Mouse (Mus musculus): Measurements from ENCODE around the gene Angpt4. TPM values are rescaled to one million over a fixed set of nuclear protein-coding genes. Genes with fewer than 3 reads are reported as not detected.

The Angpt4 gene
- polyA plus RNA-seq, 1 experiment from 2014 or later, result 0.22 TPM

- no peak overlapping the region for H3K9ac ChIP-seq
- no peaks in the 10 kb centered on the region for H3K36me3 ChIP-seq
- H3K4me1 ChIP-seq, result peaks cover 10% of the 10 kb centered on the region
- no peak overlapping the region for H3K4me2 ChIP-seq (replicated peaks)
- H3K27me3 ChIP-seq, result peaks cover 33% of the 10 kb centered on the region
- 35% methylated on average over 5 of the region's 5 CpGs for WGBS
- H3K9me3 ChIP-seq, result no peaks in the 10 kb centered on the region
- ATAC-seq (ENCODE audit: low FRiP score, low read depth), result no peak
- no peak overlapping the region for H3K4me3 ChIP-seq
- H3K27ac ChIP-seq, result no peak overlapping the region
Observed at GRCm38 (mm10) chr2:151991446-151991845, 80.4 kb downstream of the Angpt4 start.

- Histone ChIP-seq H3K36me3 (no peaks in the 10 kb centered on the region), H3K27me3 (peaks cover 62% of the 10 kb centered on the region), H3K4me3 (peak overlapping the region; percentile 27), H3K4me1 (peaks cover 10% of the 10 kb centered on the region), H3K9me3 (no peaks in the 10 kb centered on the region), H3K27ac (no peak overlapping the region), H3K4me2 (replicated peaks) (peak overlapping the region; percentile 61), H3K9ac (peak overlapping the region; percentile 43; the same call in 1 of the 2 replicates)
- WGBS, result 8% methylated on average over 22 of the region's 22 CpGs
- peak; percentile 45 for ATAC-seq (ENCODE audit: low FRiP score, low read depth)
Observed at GRCm38 (mm10) chr2:151994350-151995122, 83.5 kb downstream of the Angpt4 start.

MicroRNA genes within 50 kb of the gene (microRNA counts, 519-probe panel; counts per million panel counts)
- microRNA mmu-miR-1953, result not detected

Small RNA genes within 50 kb of the gene (microRNA-seq; reads per million reads assigned to microRNA genes)
- gene Mir1953, result not detected

Other genes with a start within 250 kb of the Angpt4 start
- not detected in 2 replicates for gene Rad21l, start 242.7 kb upstream of the Angpt4 start, polyA plus RNA-seq (2015; fragmentation: Nextera tagmentation; extraction: Ambion mirVana)
- 3.4 and 4.2 TPM in 2 replicates for gene Tmem74b, start 209.2 kb upstream of the Angpt4 start, polyA plus RNA-seq (2015; fragmentation: Nextera tagmentation; extraction: Ambion mirVana)
- 45.7 and 46.3 TPM in 2 replicates for gene Psmf1, start 167.0 kb upstream of the Angpt4 start, polyA plus RNA-seq (2015; fragmentation: Nextera tagmentation; extraction: Ambion mirVana)
- gene Rspo4, start 68.3 kb upstream of the Angpt4 start, polyA plus RNA-seq (2015; fragmentation: Nextera tagmentation; extraction: Ambion mirVana), result 0.74 and 1.0 TPM in 2 replicates
- gene Fam110a, start 69.0 kb downstream of the Angpt4 start, polyA plus RNA-seq (2015; fragmentation: Nextera tagmentation; extraction: Ambion mirVana), result 23.0 and 25.4 TPM in 2 replicates
- gene Slc52a3, start 85.3 kb downstream of the Angpt4 start, polyA plus RNA-seq (2015; fragmentation: Nextera tagmentation; extraction: Ambion mirVana), result 1.6 and 1.8 TPM in 2 replicates
- gene Scrt2, start 170.3 kb downstream of the Angpt4 start, polyA plus RNA-seq (2015; fragmentation: Nextera tagmentation; extraction: Ambion mirVana), result not detected in 2 replicates
- 9.4 and 10.5 TPM in 2 replicates for gene Srxn1, start 194.3 kb downstream of the Angpt4 start, polyA plus RNA-seq (2015; fragmentation: Nextera tagmentation; extraction: Ambion mirVana)
- 7.6 and 8.8 TPM in 2 replicates for gene Tcf15, start 232.4 kb downstream of the Angpt4 start, polyA plus RNA-seq (2015; fragmentation: Nextera tagmentation; extraction: Ambion mirVana)

All from limb, embryonic 13.5 days (tissue).